Mouse (Mus musculus): ENCODE data around the gene Gm28635.

The Gm28635 gene

GRCm38 (mm10) chr2:84637452-84638165 is 40.2 kb downstream of the Gm28635 start:
- DNase-seq (ENCODE audit: low spot score): no peak

DNA sequence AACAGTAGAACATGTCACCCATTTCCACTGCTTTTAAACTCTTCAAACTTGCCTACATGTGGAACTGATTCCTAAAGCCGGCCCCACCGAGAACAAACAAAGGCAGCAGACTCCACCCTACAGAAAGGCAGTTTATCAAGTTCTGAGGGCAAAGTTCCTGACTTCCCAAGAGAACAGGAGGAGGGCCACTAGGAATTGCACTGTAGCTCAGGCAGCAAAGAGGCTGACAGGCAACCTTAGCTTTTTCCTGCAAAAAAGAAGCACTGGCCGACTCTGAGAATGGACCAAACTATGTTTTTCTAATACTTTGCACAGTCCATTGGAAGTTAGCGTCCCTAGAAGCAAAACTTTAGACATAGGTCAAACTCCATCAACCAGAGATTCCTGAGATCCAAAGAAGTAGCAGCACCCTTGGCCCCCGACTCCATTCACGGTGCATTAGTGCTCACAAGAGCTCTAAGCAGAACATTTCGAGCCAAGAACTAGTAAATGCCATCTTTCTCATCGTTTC is 41.6 kb downstream of the Gm28635 start:
- peak; percentile 84 for DNase-seq (ENCODE audit: low spot score)

DNA sequence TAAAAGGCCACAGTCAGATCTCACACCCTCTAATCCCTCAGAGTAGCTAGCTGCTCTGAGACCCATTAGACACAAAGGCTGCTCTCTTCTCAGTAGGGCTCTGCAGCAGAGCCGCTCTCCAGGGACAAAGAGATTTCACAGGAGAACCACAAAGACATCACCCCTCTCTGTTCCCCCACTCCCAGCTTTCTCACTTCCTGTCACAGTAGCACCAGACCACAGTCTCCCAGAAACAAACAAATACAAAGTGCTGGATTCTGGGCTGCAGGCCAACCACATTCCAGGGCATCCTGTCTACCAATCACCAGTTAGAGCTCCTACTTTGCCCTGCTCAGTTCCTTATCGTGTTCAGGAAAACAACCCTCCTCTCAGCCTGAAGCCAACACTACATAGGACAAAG is 42.2 kb downstream of the Gm28635 start:
- peak; percentile 91 for DNase-seq (ENCODE audit: low spot score)

DNA sequence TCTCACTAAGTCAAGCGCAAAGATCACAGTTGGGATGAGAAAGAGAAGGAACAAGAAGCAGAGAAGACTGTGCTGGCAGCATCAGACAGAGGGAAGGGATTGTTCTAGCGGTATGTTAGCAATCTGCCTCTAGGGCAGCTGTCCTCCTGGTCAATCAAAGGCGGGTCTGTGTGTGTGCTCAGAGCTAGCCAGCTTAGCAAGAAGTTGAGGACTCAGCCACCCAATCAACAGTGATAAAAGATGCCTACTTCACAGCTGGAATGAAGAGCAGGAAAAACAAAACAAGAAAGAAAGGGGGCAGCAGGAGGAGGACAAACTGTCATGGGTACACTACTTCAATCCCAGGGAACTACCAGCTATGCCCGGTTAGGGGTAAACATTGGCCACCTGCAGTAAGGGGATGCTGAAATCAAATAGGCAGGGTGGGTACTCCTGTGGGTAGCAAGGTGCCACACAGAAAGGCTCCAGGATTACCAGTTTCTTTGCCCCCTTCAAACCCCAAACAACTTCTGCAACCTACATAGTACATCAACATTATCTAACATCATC is 42.8 kb downstream of the Gm28635 start:
- DNase-seq (ENCODE audit: low spot score): peak; percentile 36

- no peak for DNase-seq (ENCODE audit: low spot score)
Measured at GRCm38 (mm10) chr2:84634006-84634405, 43.8 kb downstream of the Gm28635 start.

DNA sequence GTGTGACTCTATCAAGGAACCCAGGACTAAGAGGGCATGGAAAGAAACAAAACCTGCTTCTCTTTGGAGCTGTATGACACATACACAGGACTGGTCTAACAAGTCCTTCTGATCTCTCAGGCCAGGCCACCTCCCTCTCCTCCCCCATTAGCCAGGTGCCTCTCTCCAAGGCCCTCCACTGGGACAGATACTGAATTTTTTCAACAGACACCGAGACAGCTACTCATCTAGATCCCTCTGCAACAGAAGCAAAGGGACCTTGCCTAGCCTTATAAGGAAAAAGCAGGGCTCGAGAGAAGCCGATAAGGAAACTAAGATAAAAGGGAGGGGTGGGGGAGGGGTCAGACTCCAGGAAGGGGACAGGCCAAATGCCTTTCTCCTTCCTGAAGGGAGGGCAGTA is 44.8 kb downstream of the Gm28635 start:
- peak; percentile 72 for DNase-seq (ENCODE audit: low spot score)

GRCm38 (mm10) chr2:84632001-84632400 is 45.8 kb downstream of the Gm28635 start:
- no peak for DNase-seq (ENCODE audit: low spot score)

DNA sequence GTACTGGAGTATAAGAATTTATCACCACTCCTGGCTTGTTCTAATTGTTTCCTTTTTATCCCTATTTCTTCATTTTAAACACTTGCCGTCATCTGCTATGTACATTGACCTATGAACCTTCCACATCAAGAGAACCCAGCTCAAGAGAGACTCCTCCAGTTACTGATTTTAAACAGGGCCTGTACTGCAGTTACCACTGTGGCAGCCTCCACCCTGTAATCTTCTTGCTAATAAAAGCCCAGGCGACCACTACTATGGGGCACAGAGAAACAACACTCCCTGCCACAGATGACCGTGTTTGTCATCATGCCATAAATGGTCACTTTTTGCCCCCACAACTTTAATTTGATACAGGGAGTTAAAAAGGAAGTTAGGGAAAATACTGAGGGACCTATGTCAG is 50.8 kb downstream of the Gm28635 start:
- DNase-seq (ENCODE audit: low spot score): peak; percentile 54

DNA sequence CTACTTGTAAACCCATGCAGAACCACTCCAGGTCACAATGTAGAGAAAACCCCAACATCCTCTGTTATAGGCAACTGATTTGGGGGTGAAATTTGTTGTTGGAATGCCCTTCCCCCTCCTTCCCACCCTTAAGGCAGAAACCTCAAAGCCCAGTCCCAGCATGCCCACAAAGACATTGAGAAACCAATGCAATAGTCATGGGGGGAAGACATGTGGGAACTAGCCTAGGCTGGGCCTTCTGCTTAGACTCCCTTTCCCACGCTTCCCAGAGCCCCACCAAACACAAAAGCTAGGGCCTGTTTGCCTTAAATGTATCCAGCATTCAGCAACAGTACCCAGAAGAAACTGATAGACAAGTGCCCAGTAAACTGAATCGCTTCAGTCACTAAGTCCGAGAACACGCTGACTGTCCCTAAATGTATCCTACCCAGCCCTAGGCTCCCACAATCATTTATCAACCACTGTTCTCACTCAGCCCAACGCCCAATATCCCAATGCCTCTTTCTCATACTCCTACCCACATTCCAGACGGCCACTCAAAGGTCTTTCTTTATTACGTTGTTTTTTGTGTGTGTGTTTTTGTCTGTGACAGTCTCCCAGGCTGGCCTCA is 51.4 kb downstream of the Gm28635 start:
- DNase-seq (ENCODE audit: low spot score): no peak

DNA sequence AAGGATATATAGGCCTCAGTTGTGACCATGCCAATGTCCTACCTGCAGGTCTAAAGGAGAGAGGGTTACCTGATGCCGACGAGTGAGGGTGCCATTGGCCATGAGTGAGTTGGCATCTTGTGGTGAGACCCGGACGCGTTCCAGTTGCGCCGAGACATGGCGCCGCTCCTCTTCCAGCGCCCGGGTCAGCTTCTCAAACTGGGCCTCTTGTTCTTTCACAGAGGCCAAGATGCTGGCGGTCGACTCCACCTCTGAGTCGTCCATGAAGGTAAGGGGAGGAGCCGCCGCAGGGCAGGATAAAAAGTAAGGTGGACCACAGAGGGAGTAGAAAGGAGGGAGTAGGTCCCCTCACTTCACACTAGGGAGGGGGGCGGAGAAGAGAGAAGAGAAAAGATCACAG is 53.6 kb downstream of the Gm28635 start:
- DNase-seq (ENCODE audit: low spot score): no peak

DNA sequence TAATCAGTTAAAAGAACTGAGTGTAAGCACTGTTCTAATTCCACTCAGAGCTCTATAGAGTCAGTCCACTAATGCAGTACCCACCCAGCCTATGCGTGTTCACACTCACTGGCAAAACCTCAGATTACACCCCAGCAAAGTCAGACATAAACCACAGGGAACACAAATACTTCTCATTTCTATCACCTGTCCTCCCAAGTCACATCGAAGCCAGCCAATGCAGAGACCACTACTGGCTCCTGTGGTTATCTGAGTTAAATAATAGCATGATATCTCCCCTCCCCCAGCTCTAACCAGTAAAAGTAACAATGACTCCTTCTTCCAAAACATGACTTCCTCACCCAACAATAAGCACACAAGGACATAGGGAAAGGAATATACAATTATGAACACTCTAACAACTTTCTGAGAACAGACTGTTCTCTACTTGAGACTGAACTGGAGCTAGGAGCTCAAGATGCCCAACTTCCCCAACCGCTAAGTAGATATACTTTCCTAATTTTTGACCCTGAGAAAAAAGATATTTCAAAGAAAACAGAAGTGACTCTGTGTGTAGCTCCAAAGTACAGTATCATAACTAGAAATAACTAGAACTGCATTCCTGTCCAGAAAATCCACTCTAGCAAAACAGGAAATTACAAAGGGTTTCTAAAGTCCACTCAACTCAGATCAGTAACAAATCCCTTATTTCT is 54.3 kb downstream of the Gm28635 start:
- DNase-seq (ENCODE audit: low spot score): no peak

DNA sequence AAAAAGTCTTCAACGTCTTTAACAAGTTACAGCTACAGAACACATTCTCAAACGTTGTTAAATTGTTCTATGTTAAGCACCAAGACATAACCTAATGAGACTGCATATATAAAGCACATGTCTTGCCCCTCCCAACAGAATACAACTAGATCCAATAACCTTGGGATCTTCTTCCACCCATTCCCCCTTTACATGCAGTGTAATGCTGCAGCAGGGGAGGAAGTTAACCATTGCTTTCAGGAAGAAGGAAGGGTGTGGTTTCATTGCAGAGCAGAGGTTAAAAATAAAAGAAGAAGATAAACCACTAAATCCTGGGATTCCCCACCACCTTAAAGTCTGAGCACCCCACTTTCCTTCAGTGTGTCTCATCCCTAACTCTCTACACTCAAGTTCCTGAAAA is 55.2 kb downstream of the Gm28635 start:
- DNase-seq (ENCODE audit: low spot score): no peak

DNA sequence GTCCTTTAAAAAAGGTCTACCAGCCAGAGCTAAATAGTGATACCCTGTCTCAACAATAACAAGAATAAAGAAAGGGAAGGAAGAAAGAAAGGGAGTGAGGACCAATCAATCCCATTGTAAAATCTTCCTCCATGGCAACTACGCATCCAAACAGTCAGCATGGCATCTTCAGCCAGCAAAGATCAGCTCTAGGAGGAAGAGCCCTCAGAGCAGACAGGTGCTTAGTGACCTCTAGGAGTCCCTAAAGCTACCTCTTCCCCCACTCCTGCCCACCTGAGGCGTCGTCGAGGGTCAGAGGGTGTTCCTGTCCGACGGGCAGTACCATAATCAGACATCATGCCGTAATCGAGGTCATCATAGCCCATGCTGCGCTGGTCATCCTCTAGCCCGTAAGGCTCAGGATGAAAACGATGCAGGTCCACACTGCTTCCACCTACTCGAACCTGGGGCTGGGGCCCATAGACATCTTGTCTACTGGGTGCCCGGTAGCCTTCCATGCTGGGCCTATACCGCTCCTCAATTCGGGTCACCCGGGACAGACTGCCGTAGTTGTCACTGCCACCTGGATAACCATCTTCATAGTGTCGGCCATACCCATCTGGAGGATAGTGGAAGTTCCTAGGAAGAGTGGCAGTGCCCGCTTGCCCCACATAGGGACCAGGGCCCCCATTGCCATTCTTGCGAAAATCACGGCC is 58.0 kb downstream of the Gm28635 start:
- DNase-seq (ENCODE audit: low spot score): no peak

DNA sequence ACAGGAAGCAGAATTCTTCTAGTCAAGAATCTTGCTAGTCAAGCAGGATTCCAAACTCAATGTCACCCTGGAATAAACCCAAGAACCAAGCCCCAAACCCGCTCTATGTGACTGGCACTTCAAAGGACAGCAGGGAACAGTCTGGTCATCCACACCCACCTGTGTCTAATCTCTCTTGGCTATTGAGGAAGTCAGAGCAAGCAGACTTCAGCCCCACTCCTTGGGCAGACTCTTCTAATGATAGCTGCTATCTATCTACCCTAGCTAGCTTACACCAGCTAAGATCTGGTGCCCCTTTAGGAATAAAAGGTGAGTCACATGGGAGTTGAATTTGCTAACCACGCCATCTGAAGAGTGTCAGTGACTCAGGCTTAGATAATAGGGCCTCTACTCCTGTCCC is 58.9 kb downstream of the Gm28635 start:
- no peak for DNase-seq (ENCODE audit: low spot score)

DNA sequence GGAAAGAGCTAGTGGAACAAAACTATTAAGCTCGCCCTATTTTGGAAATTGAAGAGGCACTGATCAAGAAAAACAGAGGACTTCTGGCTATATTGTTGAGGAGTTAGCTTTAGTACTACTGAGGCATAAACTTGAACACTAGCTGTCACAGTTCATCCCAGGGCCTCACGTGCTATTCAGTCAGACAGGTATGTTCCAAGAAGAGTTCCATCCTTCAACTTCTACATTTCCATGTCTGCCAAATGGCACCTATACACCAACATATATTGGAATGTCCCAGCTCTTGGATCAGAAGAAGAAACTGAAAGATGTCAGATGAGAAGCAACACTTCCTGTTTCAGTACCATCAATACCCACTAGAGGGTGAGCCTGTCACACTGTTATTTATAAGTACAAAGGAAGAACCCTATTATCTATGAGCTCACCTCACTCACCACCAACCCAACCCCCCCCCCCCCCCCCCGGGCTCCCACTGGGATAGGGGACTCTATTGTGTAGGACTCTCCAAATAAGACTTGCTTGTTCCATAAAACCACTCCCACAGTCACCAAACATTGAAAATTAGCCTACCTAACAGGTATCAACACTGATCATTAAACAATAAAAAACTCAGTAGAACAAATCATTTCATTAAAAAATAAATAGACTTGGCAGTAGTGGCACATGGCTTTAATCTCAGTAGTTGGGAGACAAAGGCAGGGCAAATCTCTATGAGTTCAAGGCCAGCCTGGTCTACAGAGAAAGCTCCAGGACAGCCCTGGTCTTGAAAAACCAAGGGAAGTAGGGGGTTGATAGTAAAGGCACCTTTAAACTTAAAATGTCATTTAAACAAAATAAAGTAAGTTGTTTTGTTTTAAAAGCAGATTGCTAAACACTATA is 60.0 kb downstream of the Gm28635 start:
- DNase-seq (ENCODE audit: low spot score): peak; percentile 22

DNA sequence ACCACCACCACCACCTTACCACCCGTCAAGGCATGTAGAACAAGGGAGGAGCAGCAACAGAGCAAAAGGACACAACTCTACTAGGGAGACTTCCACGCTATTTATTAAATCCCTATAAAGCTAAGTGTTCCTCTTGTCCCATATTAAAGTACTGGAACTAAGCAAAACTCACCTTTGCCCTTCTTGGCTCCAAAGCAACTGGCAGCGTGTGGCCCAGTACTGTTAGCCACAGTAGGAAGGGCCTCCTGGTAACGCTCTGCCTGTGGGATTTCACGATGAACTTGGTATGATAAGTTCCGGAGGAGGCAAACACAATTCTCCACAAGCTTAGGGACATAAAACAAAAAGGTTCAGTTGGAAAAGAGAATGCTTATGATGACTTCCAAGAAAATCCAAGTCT is 65.1 kb downstream of the Gm28635 start:
- DNase-seq (ENCODE audit: low spot score): no peak

GRCm38 (mm10) chr2:84607842-84608241 is 70.0 kb downstream of the Gm28635 start:
- no peak for DNase-seq (ENCODE audit: low spot score)

DNA sequence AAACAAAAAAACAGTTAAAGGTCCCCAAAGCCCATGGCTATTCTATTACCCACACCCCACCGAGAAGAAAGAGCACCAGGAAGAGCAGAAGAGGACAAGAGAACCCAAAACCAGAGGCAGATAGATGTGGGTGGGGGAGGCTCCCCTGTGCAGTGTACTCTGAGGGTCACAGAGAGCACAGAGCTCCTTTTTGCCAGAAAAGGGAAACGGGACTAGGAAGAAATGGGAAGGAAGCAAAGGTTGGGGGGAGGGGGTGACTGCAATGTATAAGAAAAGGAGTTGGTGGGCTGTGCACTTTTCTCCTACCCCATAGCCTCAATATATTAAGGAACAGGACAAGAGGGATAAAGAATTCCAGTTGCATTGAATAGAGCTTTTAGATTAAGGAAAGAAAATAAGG is 76.9 kb downstream of the Gm28635 start:
- no peak for DNase-seq (ENCODE audit: low spot score)

- no peak for DNase-seq (ENCODE audit: low spot score)
Measured at GRCm38 (mm10) chr2:84599270-84599888, 78.5 kb downstream of the Gm28635 start.

GRCm38 (mm10) chr2:84597123-84597522 is 80.7 kb downstream of the Gm28635 start:
- DNase-seq (ENCODE audit: low spot score): no peak

DNA sequence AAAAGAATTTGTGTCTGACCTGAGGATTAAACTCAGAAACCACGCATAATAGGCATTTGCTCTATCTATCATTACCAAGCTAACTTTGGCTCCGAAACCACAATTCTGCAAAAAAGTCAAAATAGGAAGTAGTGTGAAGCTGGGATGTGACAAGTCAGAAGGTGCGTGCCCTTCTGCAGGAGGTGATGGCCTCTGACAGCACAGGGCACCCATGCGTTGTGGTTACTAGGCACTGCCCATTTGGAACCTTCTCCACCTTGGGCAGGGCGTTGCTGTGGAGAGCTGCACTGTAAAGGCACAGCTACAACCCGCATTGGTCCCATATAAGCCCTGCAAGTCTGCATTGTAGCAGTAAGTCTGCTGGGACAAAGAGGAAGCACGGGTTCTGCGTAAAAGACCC is 85.0 kb downstream of the Gm28635 start:
- no peak for DNase-seq (ENCODE audit: low spot score)
